Mouse (Mus musculus) layer of hippocampus, adult 11-12 months (tissue): ENCODE measurements around the gene Tank.

Experiments
- DNase-seq: peaks from one replicate; pipeline ENCODE4 v3.0.0; 2022; ENCODE audit warnings: low spot score

The Tank gene

DNA sequence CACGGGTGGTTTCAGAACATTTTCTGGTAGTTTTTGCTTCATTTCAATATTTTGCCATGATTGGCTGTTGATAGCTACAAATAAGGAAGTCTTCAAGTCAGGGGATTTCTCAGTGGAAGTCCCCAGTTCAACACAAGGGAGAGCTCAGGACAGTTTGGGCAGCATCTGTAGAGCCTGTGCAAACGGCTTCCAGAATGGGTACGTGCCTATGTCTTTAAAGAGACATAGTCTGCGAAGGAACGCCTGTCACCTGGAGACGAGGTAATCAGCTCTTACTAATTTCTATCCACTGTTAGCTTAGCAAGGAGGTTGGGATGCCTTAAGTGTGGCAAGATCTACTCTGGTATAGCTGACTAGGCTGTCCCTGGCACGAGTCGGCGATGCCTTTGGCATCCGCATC is at the start of gene Tank:
TSS of gene Tank (plus strand) at position 153 of the 400 bp plus-strand sequence.
- no peak for DNase-seq

DNA sequence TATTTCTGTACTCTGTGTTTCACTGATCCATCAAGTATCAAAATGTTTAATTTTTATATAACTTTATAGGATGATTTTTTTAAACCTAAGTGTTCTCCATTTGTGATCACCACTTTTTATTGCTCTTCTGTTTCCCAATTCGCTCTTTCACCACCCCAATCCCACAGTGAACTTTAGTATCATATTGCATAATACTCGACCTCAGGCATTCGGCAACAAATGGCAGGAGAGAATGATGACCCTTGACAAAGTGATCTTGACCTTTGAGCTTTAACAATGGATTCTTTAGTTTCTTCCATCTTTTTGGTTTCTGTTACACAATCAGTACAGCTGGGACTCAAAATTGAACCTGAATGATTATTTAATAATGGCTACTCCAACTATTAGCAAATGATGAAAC is 46.1 kb upstream of the Tank start:
- DNase-seq, result no peak

DNA sequence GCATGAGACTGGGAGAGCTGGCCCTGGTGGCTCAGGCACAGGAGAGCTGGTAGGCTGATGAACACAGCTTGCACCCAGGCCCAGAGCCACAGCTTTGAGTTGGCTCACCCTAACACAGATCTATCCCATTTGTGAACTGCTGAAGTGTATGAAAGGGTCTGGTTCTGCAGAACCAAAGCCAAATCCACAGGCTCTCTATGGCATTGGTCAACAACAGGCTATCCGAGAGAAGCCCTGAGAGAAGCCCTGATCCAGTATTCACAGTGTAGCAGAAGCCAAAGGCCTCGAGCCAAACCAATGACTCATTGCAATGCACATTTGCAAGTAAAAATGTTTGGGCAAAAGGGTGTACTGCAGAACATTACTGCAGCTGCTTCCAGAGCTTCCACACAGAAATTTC is 45.3 kb upstream of the Tank start:
- DNase-seq, result peak; percentile 80

DNA sequence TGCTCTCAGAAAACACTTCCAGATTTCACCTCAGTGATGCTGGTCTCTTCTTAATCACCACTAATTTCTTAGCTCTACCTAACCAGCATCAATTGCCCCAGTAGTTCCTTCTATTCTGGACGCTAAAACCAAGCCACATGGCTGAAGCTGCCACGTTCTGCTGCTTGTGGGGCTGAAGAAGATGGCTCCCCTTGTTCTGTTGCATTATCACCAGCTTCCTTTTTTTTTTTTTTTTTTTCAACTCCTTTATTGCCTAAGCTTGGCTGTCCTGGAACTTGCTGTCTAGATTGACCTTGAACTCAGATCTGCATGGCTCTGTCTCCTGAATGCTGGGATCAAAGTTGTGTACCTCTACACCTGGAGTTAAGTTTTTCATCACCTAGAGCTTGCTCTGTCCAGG is 41.5 kb upstream of the Tank start:
- DNase-seq, result no peak

- no peak for DNase-seq
Measured at GRCm38 (mm10) chr2:61539378-61539777, 39.0 kb upstream of the Tank start.

- no peak for DNase-seq
Measured at GRCm38 (mm10) chr2:61542426-61542825, 36.0 kb upstream of the Tank start.

GRCm38 (mm10) chr2:61545666-61546065 is 32.7 kb upstream of the Tank start:
- no peak for DNase-seq

- no peak for DNase-seq
Measured at GRCm38 (mm10) chr2:61548021-61548420, 30.4 kb upstream of the Tank start.

DNA sequence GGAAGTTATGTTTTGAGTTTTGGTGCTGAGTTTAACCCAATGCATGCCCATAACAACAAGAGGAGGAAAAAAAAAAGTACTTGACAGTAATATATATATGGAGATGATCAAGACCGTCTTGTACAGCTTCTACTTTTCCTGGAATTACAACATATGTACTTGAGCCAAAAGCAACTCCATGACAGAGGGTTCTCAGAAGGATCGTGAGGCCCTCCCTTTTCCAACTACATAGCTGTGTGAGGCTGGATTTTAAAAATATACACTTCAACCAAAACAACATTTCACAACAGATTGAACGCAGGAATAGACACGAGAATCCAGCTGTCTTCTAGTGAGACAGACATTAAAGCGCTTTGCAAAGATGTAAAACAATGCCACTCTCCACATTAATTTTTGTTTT is 26.7 kb upstream of the Tank start:
- no peak for DNase-seq

DNA sequence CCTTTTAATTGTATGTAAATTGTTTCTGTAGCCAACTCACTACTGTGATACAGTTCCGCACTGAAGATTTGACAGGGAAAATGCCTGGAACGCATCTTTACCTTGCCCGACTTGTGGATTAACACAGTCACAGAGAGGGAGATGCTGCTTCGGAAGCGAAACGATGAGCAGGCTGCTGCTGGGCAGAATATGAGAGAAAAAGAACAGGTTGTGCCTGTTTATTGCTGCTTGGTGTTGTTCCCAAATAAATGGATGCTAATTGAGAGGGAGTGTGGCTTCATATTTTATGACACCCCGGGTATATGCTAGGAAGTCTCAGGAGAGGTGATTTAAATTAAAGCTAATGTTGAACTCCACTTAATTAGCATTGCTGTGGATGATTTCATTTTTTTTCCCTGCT is 23.0 kb upstream of the Tank start:
- no peak for DNase-seq

DNA sequence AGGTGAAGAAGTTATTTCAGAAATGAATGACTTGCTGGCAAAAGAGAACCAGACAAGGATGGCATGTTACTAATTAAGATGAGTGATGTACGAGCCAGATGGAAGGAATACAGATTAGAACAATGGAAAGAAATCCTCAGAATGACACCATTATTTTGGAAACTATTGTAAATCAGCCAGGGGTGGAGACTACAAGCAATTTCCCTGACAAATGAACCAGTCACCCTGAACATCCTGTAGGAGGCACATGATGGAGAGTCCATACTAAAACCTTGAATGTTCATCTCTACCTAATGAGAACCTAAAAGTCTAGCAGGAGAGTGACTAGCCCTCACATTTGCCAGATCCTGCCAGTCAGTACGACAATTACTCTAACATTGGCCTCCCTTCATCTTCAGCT is 22.6 kb upstream of the Tank start:
- no peak for DNase-seq

- peak; percentile 9 for DNase-seq
Measured at GRCm38 (mm10) chr2:61556639-61557038, 21.7 kb upstream of the Tank start.

DNA sequence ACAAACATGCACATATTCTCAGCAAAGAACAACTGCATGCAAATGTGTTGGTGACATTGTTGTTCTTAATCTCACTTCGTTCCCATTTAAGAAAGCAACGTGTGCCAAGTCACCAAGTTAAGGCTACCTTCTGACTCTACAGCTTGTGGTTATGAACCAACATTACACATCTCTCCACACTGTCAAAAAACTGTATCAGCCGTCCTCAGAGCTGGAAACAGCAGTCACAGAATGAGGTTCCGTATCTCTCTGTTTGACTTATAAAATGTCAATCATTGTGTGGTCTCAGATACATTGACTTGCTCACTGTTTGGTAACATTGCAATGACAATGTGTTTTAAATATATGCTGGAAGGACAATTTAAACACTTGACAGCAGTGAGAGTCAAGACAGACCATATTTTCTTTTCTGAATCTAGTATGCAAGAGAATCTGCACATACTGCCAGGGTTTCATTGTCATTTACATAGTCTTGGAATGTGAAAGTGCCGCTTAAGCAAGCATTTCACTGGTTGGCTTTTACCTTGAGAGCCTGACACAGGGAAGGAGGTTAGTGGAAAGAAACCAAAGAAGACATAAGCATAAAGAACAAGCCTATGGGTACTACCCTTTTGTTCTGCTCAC is 20.4 kb upstream of the Tank start:
- no peak for DNase-seq

DNA sequence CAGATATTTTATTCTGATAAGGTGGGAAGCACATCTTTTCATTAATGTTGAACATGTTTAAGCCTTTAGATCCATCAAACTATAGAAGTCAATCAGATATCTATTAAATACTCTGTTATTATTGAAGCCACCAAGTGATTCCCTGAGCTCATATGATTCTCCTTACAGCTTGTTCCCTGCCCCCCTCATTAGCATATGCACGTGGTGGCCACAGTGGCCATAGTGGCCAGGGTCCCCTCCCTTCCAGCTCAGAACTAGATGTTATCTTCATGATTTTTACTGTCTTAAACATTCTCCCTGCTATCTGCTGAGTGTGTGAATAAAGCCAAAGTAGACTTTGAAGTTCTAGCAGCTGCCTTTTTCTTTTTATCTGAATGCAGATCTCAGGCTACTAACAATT is 17.3 kb upstream of the Tank start:
- DNase-seq, result no peak

DNA sequence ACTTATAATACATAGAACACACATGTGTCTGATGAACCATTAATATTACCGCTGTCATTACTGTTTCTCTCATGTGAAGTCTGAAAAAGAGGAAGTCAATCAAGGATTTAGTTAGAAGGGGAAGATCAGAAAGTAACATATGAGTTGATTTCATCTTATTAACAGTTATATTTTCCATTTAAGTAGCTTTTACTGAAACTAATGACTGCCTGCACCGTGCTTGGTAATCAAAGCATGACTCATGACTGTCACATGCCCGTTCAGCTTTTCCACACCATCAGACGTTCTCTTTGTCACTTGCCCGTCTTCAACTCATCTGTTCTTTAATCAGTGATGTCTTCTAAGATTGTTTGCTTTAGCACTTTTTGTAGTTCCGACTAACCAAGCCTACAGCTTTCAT is 15.2 kb upstream of the Tank start:
- no peak for DNase-seq

DNA sequence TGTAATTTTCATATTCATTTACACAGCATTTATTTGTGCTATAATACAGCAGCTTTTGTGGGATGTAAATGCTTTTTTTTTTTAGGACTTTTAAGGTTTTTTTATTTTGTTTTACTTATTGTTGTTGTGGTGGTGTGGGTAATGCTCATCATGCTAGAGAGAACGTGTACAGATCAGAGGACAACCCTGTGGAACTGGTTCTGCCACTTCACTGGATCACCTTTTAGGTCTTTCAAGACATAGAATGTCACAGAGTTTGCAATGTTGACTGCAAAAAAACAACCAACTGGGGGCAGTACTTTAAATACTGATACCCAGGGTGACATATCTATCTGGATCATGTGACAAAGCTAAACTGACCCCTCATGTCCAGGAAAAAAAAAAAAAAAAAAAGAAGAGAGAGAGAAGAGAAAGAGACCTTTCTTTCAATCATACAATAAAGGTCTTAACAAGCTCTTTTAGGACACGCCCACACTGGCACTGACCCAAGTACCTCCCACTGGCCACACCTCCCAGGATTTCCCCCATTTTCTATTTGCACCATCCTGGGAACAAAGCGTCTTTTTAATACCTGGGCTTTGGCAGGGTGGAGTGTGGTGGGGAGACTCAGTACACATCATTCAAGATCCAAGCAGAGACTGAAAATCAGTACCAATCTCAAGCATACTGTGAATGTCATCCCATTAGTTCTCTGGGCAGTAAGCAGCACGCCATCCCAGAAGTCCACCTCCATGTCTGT is 11.2 kb upstream of the Tank start:
- no peak for DNase-seq

- DNase-seq, result no peak
Measured at GRCm38 (mm10) chr2:61569181-61569580, 9.2 kb upstream of the Tank start.

GRCm38 (mm10) chr2:61571343-61571955 is 6.9 kb upstream of the Tank start:
- no peak for DNase-seq

DNA sequence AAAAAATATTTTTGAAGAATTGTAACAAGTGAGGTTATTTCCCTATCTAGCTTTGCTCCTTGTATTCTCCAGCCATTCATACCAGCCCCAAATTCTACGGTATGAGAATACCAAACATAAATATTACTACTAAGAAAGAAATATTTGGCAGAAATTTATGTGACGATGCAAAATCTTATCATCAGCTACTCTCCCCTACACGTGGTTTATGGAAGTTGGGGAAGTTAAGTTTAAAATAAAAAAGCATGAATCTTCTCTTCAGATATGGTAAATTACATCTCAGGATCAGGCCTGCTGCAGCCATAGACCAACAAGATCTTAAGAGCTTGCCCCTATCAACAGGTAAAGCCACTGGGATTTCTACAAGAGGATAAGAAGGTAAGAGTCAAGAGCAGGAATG is 1.9 kb upstream of the Tank start:
- DNase-seq, result no peak

DNA sequence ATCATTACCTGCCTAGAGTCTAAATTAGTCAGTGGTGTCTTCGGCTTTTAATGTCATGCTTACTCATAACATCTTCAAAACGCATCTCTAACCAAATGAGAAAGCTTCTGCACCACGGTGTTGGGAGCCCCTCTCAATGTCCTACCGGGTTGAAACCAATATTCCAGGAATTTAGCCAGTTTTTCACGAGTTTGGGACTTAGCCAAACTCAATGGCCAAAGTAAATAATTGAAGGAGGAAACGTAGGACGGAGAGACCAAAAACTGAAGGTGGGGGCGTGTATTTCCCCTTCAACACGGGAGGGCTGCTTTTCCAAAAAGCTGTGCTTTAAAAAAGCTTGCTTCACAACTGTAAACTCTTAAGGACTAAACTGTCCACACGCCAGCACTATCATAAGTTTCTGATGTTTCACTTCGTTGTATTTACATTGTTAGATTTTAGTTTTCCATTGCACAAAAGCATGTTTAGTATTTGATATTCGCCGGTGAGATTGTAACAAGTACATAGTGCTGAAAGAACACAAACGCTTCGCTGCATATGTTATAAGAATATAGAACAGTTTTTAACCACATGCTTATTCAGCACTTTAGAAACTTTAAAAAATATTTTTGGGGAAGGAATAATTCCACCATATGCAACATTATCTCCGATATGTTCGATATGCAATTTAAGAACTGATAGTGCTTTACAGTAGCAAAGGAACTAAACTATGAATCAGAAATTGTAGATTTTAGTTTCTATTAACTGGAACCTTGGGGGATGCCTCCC is 1.3 kb upstream of the Tank start:
- no peak for DNase-seq

GRCm38 (mm10) chr2:61577696-61578062 is 706 bp upstream of the Tank start:
- no peak for DNase-seq

DNA sequence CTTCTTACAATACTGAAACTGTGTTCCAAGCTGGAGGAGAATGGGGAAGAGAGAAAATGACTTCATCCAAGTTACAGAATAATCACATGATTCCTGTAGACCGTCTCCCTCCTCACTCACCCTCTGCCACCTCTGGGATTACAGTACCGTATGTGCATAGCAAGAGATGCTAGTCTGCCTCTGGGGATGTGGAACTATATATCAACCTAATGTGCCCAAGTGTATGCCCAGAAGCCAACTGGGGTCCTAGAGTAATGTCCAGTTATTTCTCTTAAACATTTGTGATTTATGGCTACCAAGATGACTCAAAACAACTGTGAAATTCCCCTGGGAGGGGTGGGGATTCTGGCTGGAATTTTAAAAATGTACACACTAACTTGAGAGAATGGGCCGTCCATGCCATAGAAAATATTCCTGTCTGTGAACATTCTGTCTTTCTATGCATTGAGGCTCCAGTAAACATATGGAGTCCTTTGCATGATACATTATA is 1.2 kb downstream of the Tank start:
- DNase-seq, result no peak

- no peak for DNase-seq
Measured at GRCm38 (mm10) chr2:61580091-61580490, 1.7 kb downstream of the Tank start.
